Mouse (Mus musculus) kidney, adult 2 months (tissue): ENCODE results near the gene Tnrc6a. TPM values are rescaled to one million over a fixed set of nuclear protein-coding genes. Genes with fewer than 3 reads are reported as not detected.

Experiments used
- DNase-seq: peaks from one replicate; pipeline ENCODE4 v3.0.0; 2021
- H3K27ac ChIP-seq: fragments of 200-500 bp; 2 replicates; pipeline ENCODE4 v1.5.1; 2012; ENCODE audit warnings: low read depth, low read length, control low read depth, inconsistent platforms; ENCODE audit not compliant: insufficient read depth
- H3K27me3 ChIP-seq: fragments of 200-500 bp; replicated peaks from 2 replicates; pipeline ENCODE4 v1.6.1; 2012; ENCODE audit warnings: mild to moderate bottlenecking, moderate library complexity, low read length, inconsistent platforms; ENCODE audit not compliant: control insufficient read depth, insufficient read depth
- H3K36me3 ChIP-seq: fragments of 200-500 bp; 2 replicates; pipeline ENCODE4 v1.6.1; 2012; ENCODE audit warnings: mild to moderate bottlenecking, moderate library complexity, low read length, inconsistent platforms; ENCODE audit not compliant: control insufficient read depth, insufficient read depth
- H3K4me1 ChIP-seq: fragments of 200-500 bp; 2 replicates; pipeline ENCODE4 v1.6.1; 2011; ENCODE audit warnings: low read length; ENCODE audit not compliant: control insufficient read depth, insufficient read depth
- H3K4me3 ChIP-seq: fragments of 200-500 bp; 2 replicates; pipeline ENCODE4 v1.5.1; 2011; ENCODE audit warnings: mild to moderate bottlenecking, low read depth, low read length, control low read depth; ENCODE audit not compliant: insufficient read depth
- CTCF ChIP-seq: fragments of 200-500 bp; conservative IDR thresholded peaks from 2 replicates; pipeline ENCODE4 v1.5.1; 2011; ENCODE audit warnings: low read depth, mild to moderate bottlenecking, control low read depth, low read length, moderate library complexity, mixed read lengths; ENCODE audit not compliant: insufficient read depth, insufficient read length
- POLR2A ChIP-seq: fragments of 200-500 bp; IDR thresholded peaks from one replicate; pipeline ENCODE4 v1.6.1; 2011; ENCODE audit warnings: low read depth, low read length, control low read depth
- WGBS: fragments of 180-500 bp; shearing (Covaris S2); methylation state at CpG from one replicate; pipeline ENCODE4 v1.1.7; 2018; 5-methylcytosine and 5-hydroxymethylcytosine counted together
- polyA plus RNA-seq: library from polyadenylated mRNA; depleted of rRNA; stranded (reverse); fragments of >200 nt; gene quantifications from 2 replicates; pipeline ENCODE4 v1.2.3, GENCODE M21; 2012

Gene Tnrc6a
- polyA plus RNA-seq, 1 experiment, result 28.9 TPM

DNA sequence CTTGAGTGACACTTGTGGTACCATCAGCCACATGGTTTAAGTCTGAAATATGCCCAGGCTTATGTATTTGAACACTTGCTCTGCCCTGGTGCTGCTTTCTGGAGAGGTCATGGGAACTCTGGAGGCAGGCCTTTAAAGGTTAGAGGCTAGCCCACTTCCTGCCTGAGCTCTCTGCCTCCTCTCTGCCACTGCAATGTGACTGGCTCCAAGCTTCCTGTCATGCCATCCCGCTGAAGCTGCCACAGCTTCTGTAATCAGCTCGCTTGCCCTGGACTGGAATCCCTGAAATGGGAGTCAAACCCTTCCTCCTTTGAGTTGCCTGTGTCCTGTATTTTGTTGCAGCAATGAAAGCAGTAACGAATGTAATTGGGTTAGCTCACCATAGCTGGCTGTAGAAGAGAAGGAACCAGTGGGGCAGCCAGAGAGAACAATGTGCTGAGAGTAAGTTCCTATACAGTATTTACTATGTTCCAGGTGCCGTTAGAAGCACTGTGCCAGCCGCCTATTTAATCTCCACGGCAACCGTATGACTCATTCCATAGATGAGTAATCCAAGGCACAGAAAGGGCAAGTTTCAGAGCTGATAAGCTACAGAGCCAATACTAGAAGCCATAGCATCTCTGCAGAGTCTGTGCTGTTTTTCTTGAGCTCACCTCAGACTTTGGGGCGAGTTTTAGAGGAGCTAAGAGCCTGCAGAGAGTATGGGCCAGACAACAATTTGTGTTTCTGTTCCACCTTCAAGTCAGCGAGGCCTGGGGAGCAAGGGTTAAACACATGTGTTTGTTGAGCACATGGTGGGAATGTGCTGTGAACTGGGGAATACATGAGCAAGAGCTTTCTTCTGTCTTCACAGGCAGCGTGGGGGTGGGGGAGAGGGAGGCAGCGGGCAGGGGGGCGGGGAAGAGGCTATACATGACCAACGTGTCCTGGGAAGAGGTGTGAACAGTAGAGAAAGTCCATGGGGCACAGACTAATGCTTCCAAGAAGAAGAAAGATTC is 15.3 kb upstream of the Tnrc6a start:
- DNase-seq, result no peak

GRCm38 (mm10) chr7:123109361-123110000 is 14.2 kb upstream of the Tnrc6a start:
- Histone ChIP-seq H3K27me3 (no peaks in the 10 kb centered on the region; the same call in 1 of the 2 replicates), H3K4me3 (no peak overlapping the region), H3K4me1 (no peaks in the 10 kb centered on the region), H3K36me3 (no peaks in the 10 kb centered on the region), H3K27ac (no peak overlapping the region)
- no peak for DNase-seq
- 87% methylated on average over 7 of the region's 7 CpGs for WGBS
- no peak for TF ChIP-seq CTCF
- no peak for TF ChIP-seq POLR2A

More for the DNA sequence above, 15.3 kb upstream of the Tnrc6a start:
- H3K4me1 ChIP-seq, result no peaks in the 10 kb centered on the region
- WGBS, result 64% methylated on average over 13 of the region's 13 CpGs
- no peaks in the 10 kb centered on the region for H3K36me3 ChIP-seq
- H3K4me3 ChIP-seq, result no peak overlapping the region
- TF ChIP-seq CTCF (no peak), POLR2A (no peak)
- H3K27ac ChIP-seq, result no peak overlapping the region
- H3K27me3 ChIP-seq, result no peaks in the 10 kb centered on the region; the same call in 1 of the 2 replicates

DNA sequence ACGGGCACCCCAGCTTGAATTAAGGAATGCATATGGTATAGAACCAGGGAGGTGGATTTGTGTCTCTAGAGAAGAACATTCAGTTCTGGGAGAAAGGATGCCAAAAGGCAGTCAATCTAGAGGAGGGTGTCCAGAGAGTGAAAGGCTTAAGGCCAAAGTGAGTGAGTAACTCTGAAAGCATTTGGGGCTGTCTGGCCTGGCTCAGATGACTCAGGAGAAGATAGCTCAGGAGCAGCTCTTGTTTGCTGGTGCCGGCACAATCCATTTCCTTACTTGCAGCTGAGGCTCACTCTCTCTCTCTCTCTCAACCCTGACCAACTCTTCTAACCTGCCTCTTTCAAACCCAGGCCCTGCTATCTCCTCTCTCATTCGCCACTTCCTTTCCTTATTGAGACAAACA is 13.6 kb upstream of the Tnrc6a start:
- no peaks in the 10 kb centered on the region for H3K36me3 ChIP-seq
- DNase-seq, result no peak
- H3K4me3 ChIP-seq, result no peak overlapping the region
- 71% methylated on average over 3 of the region's 3 CpGs for WGBS
- no peaks in the 10 kb centered on the region for H3K4me1 ChIP-seq
- H3K27ac ChIP-seq, result no peak overlapping the region
- H3K27me3 ChIP-seq, result no peaks in the 10 kb centered on the region; the same call in 1 of the 2 replicates
- TF ChIP-seq CTCF (no peak), POLR2A (no peak)

- Histone ChIP-seq H3K27me3 (no peaks in the 10 kb centered on the region; the same call in 1 of the 2 replicates), H3K36me3 (no peaks in the 10 kb centered on the region), H3K27ac (no peak overlapping the region), H3K4me3 (no peak overlapping the region), H3K4me1 (no peaks in the 10 kb centered on the region)
- WGBS, result 98% methylated on average over 6 of the region's 6 CpGs
- TF ChIP-seq POLR2A, result no peak
- DNase-seq, result no peak
These were observed 10.1 kb upstream of the Tnrc6a start for GRCm38 (mm10) chr7:123113590-123113989.

DNA sequence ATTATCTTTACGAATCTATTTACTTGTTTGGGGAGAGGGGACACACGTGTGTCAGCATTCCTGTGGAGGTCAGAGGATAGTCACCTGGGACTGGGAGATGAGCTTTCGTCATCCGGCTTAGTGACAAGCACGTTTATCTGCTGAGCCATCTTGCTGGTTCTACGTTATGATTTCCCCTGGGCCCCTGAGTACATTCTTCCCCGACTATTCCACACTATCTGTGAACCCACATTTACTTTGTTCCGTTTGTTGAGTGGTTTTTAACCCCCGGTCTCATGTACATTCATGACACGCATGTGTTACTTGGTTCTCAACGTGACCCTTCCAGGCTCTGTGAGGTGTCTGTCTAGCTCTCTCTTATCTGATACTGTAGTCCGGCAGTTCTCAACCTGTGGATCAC is 6.9 kb upstream of the Tnrc6a start:
- no peaks in the 10 kb centered on the region for H3K27me3 ChIP-seq
- TF ChIP-seq CTCF (no peak), POLR2A (no peak)
- no peaks in the 10 kb centered on the region for H3K4me1 ChIP-seq
- no peak for DNase-seq
- H3K36me3 ChIP-seq, result no peaks in the 10 kb centered on the region
- H3K4me3 ChIP-seq, result no peak overlapping the region
- no peak overlapping the region for H3K27ac ChIP-seq
- 82% methylated on average over 12 of the region's 12 CpGs for WGBS

DNA sequence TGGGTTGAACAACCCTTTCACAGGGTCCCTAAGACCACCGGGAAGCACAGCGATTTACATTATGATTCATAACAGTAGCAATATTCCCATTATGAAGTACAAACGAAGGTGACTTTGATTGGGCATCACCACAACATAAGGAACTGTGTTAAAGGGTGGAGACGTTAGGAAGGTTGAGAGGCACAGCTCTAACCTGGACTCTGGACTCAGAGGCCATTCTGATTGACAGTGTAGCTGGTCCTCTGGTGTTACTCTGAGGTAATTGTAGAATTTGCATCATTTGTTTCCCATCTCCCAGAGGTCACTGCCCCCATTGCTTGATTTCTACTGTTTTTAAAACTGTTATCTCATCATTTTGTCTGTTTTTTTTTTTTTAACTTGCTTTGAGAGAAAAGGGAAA is 6.5 kb upstream of the Tnrc6a start:
- Histone ChIP-seq H3K27ac (no peak overlapping the region), H3K36me3 (no peaks in the 10 kb centered on the region), H3K4me3 (no peak overlapping the region), H3K27me3 (no peaks in the 10 kb centered on the region), H3K4me1 (no peaks in the 10 kb centered on the region)
- DNase-seq, result no peak
- no peak for TF ChIP-seq POLR2A
- no peak for TF ChIP-seq CTCF
- WGBS, result 76% methylated on average over 4 of the region's 4 CpGs

- Histone ChIP-seq H3K4me3 (no peak overlapping the region), H3K27ac (no peak overlapping the region), H3K36me3 (no peaks in the 10 kb centered on the region), H3K27me3 (no peaks in the 10 kb centered on the region), H3K4me1 (no peaks in the 10 kb centered on the region)
- WGBS, result 90% methylated on average over 7 of the region's 7 CpGs
- no peak for DNase-seq
- no peak for TF ChIP-seq CTCF
These were observed 3.2 kb upstream of the Tnrc6a start for GRCm38 (mm10) chr7:123120516-123120915.
